Mouse (Mus musculus): ENCODE results near the gene Nhej1. TPM values are rescaled to one million over a fixed set of nuclear protein-coding genes. Genes with fewer than 3 reads are reported as not detected.

The Nhej1 gene
- total RNA-seq, 2 experiments from 2014 or later, result 4.0 to 5.4 TPM

DNA sequence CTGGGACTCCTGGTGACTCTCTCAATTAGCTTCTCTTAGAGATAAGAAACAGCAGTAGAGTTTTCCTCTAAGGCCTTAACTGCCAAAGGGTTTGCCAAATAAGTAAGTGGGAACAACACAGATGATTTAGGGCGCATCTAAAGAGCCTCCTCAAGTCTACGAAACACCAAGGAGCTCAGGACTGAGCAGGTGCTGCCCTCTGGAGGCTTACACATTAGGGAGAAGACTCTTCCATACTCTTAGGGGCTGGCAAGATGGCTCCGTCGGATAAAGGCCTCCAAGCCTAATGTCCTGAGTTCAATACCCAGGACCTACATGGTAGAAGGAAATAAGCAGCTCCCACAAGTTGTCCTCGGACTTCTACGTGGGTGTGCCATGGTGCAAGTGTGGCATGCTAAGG is 151.4 kb downstream of the Nhej1 start:
- DNase-seq, result no peak

DNA sequence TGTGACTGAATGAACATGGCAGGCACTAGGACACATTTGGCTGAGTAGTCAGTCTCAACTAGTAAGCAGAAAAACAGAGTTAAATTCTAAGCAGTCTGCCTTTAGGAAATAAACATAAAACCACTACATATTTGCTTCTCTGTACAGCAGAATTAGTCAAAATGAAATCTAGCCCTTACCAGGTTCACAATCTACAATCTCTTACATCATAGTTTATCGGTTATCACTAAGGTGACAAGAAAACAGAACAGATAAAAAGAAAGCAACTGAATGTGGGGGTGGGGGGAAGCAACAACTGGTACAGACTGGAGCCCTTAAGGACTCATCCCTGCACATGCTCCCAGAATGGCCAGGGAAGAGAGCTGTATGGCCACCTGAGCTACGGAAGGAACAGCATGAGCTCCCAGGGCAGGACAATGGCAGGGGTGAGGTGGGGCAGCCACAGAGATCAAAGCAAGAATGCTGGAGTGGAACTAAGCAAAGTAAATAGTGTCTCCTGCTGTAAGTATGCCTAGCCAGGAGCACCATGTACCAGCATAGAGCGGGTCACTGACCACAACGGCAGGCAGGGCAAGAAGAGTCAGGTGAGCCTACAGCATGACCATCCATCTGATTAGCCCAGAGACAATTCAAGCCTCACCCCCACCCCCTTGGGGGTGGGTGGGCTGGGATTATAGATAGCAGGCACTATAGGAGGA is 153.5 kb downstream of the Nhej1 start:
- no peak for DNase-seq

DNA sequence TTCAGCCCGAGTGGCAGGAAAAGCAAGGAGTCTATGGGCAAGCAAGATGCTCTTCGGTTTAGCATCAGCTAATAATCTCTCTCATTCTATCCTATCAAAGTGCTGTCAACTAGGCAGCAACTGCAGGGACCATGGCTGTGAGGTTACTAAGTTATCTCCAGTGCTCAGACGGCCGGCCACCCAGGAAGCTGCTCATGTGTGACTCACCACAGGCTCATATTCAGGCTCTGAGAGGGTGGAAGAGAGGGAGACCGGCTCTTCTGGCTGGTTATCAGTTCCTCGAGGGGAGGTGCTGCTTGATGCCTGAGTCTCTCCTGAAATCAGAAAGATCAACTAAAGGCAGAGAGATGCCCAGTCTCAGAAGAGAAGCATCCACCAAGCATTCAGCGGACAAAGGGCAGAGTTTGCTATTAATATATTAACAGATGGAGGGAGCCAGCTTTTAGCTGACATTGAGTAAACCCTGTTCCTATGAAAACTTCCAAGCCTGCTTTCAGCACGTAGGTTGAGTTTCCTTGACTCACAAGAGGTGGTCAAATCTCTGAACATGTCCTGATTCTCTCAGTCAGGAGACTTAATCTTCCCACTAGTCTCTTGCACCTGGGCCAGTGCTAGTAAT is 156.9 kb downstream of the Nhej1 start:
- DNase-seq, result no peak

DNA sequence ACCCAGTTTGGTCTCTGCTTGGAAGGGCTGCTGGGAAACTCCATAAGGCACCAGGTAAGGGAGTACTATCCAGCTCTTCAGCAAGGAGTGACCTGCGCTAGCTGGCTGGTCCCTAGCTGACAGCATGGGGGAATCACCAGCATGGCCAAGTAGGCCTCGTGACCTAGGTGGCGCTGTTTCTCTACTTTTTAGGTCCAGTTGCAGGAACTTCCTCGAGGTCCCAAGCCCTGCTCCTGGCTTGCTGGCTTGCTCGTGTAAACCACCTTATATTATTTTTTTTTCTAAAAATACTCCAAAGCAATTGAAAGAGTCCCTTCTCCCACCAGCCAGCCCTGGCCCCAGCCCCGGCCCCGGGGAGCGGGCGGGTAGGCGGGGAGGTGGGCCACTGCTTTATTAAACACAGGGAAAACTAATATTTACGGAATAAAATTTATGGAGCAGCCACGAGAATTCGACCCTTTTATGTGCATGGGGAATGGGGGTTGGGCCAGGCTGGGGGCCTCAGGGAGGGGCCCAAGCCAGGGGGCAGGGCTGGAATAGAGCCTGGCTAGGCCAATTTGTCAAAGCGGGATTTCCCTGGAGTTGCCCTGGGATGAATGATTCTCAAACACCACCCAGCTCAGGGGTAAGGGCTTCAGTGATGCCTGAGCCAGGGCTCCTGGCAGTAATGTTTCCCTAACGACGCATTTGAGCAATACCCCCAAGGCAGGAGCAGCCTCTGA is 160.3 kb downstream of the Nhej1 start:
- DNase-seq, result peak; percentile 80

DNA sequence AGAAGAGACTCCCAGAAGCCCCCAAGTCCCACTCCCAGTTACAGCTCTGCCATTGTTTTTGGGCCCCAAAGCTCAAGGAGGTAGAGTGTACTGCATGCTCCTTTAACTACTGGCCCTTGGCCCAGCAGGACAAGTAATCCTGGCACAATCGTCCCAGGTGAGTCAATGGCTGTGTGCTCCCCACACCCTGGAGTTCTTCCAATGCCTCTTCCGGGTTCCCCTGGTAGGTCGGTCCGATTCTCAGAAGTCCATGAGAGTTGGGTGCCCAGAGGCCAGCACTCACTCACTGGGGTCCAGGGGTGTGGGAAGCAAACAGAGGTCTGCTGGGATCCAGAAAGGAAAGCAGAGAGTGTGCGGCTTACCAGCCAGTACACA is 162.2 kb downstream of the Nhej1 start:
- no peak for DNase-seq

DNA sequence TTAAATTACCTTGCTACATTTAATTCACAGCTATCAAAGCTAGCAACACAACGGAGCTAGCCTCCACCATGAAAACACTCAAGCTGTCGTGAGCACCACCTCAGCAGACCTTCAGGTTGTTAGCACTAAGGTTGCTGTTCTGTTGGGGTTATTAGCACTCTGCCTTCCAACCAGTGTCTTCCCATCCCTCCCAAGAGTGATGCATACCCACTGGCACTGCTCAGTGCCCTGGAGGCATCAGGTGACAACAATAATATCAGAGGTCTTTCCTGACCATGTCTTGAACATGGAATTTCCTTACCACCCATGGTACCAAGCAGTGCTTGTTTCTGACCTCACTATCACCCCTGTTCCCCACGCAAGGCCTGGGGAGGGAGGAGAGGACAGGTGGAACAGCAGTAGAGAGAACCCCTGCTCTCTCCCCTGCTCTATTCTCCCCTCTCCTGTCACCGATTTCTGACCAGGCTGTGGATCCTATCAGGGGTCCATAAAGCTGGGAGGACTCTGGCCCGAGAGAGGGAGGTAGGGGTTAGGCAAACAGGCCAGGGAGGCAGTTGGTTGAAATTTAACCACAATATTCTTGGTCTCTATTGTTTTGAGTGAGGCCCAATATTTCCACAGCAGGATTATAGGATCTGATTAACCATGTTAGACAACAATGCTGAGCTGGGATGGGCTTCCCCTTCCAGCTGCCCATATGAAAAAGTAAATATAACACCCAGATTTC is 162.7 kb downstream of the Nhej1 start:
- DNase-seq, result no peak

GRCm38 (mm10) chr1:74961722-74962121 is 163.3 kb downstream of the Nhej1 start:
- DNase-seq, result no peak

GRCm38 (mm10) chr1:74960059-74960458 is 164.9 kb downstream of the Nhej1 start:
- DNase-seq, result no peak

DNA sequence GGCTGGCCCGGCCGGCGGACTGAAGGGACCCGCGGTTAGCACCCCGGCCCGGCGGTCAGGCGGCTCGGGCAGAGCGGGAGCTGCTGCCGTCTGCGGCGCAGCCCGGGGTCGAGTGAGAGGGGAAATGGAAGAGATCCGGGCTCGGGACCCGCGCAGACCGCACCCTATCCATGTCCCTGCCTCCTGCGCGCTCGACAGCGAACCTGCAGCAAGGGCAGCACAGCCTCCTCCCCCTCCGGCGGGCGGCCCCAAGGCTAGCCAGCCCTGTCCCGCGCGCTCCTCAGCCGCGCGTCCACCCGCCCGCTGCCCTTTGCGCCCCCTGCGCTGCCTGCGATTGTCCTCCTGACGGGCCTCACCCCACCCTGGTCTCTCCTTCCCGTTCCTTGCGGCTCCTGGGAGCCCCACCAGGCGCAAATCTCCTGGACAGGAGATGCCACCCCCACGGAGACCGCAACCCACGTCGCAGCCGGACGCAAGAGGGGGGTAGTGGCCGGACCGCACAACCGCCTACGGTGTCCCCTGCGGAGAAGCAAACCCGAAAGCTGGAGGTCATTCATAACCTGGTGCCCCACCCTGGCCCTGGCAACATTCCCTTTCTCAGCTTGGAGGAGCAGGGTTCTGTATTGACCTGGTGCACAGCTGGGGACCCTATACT is 173.3 kb downstream of the Nhej1 start, which contains the start of gene Ihh:
Gene Ihh, minus strand, starts transcription at position 117 of the 655 bp plus-strand sequence.
- no peak for DNase-seq

- DNase-seq, result no peak
Measured at GRCm38 (mm10) chr1:74950576-74951490, 174.2 kb downstream of the Nhej1 start.

- no peak for DNase-seq
Measured at GRCm38 (mm10) chr1:74950066-74950465, 174.9 kb downstream of the Nhej1 start.

DNA sequence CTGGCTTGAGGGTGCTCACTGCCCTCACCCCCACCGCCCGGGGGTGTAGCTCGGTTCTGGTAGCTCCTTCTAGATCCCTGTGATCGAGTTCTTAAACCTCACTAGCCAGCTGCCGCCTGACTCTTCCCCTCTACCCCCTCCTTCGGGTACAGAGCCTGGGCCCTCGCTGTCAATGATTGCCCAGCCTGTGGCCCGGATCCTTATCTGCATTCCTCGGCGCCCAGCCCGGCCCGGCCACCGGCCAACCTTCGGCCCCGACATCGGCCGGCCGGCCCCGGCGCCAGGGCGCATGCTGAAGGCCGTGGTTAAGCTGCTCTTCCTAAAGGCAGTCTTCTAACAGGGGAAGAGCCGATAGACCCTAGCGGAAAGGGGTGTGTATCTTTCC is 175.3 kb downstream of the Nhej1 start:
- DNase-seq, result peak; percentile 57

GRCm38 (mm10) chr1:74948784-74949665 is 176.0 kb downstream of the Nhej1 start:
- peak; percentile 64 for DNase-seq

- DNase-seq, result peak; percentile 27
Measured at GRCm38 (mm10) chr1:74947986-74948670, 176.9 kb downstream of the Nhej1 start.

- no peak for DNase-seq
Measured at GRCm38 (mm10) chr1:74941651-74942360, 183.2 kb downstream of the Nhej1 start.

DNA sequence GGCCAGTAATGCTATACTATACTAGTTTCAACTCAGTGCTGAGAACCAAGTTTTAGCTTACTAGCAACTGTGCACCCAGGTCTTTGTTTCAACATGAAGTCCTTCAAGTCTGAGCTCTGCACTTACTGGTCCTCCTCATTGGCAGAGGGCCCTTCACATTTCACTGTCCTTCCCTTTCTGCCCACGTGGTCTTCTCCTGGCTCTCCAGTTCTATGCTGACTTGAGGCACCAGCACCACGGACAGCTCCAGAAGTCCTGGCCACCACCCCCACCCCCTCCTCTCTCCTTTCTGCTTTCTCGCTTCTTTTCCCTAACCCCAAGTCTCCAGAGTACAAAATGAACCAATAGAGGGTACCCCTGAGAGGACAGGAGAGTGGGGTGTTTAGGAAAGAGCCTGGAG is 185.2 kb downstream of the Nhej1 start:
- DNase-seq, result no peak

- no peak for DNase-seq
Measured at GRCm38 (mm10) chr1:74936221-74936830, 188.7 kb downstream of the Nhej1 start.

GRCm38 (mm10) chr1:74935402-74935801 is 189.6 kb downstream of the Nhej1 start, which contains the start of gene Cfap65:
TSS of gene Cfap65 (minus strand) at chr1:74935599.
- no peak for DNase-seq

Measured in gastrocnemius, postnatal 10 days (tissue).